Mouse (Mus musculus) lung, adult 2 months (tissue): ENCODE measurements around the gene Fastk. TPM values are rescaled to one million over a fixed set of nuclear protein-coding genes. Genes with fewer than 3 reads are reported as not detected.

ENCODE experiments used
- DNase-seq: peaks from one replicate; pipeline ENCODE4 v3.0.0; 2022
- H3K4me1 ChIP-seq: fragments of 200-500 bp; 2 replicates; pipeline ENCODE4 v1.6.1; 2011; ENCODE audit warnings: low read length; ENCODE audit not compliant: control insufficient read depth, insufficient read depth
- H3K4me3 ChIP-seq: fragments of 200-500 bp; replicated peaks from 2 replicates; pipeline ENCODE3; 2011; ENCODE audit warnings: low read depth, mild to moderate bottlenecking, control low read depth, low read length; ENCODE audit errors: extremely low read depth
- CTCF ChIP-seq: fragments of 200-500 bp; IDR thresholded peaks from 2 replicates; pipeline ENCODE4 v1.5.1; 2011; ENCODE audit warnings: mild to moderate bottlenecking, low read length, control low read depth; ENCODE audit not compliant: insufficient read depth
- POLR2A ChIP-seq: fragments of 200-500 bp; IDR thresholded peaks from 2 replicates; pipeline ENCODE4 v1.6.1; 2011; ENCODE audit warnings: low read depth, mild to moderate bottlenecking, control low read depth, low read length, borderline replicate concordance; ENCODE audit errors: extremely low read depth
- WGBS: fragments of 180-500 bp; shearing (Covaris S2); methylation state at CpG from one replicate; pipeline ENCODE4 v1.1.7; 2018; 5-methylcytosine and 5-hydroxymethylcytosine counted together
- polyA plus RNA-seq: library from polyadenylated mRNA; depleted of rRNA; stranded (reverse); fragments of >200 nt; gene quantifications from 2 replicates; pipeline ENCODE4 v1.2.3, GENCODE M21; 2012

Fastk gene
- polyA plus RNA-seq, 1 experiment: 234 TPM

GRCm38 (mm10) chr5:24453283-24453984 is 8.3 kb upstream of the Fastk start:
- 34% methylated on average over 5 of the region's 5 CpGs for WGBS
- TF ChIP-seq CTCF (no peak), POLR2A (no peak)
- H3K4me1 ChIP-seq: peaks cover 16% of the 10 kb centered on the region
- DNase-seq: no peak
- peak overlapping the region; percentile 94 for H3K4me3 ChIP-seq

- Histone ChIP-seq H3K4me1 (peaks cover 19% of the 10 kb centered on the region), H3K4me3 (peak overlapping the region; percentile 94)
- TF ChIP-seq CTCF: no peak
- no peak for TF ChIP-seq POLR2A
- DNase-seq: peak; percentile 39
- under 1% methylated on average over 29 of the region's 29 CpGs for WGBS
Measured at GRCm38 (mm10) chr5:24452691-24453233, 7.7 kb upstream of the Fastk start.

- WGBS: under 1% methylated on average over 85 of the region's 85 CpGs
- Histone ChIP-seq H3K4me1 (peaks cover 20% of the 10 kb centered on the region), H3K4me3 (peak within 1 kb of the TSS; percentile 94)
- DNase-seq: peak; percentile 48
- TF ChIP-seq CTCF (no peak), POLR2A (no peak)
Measured at GRCm38 (mm10) chr5:24452030-24452690, 7.1 kb upstream of the Fastk start, which contains the start of gene Agap3. Agap3 (plus strand) TSS chr5:24452177.

GRCm38 (mm10) chr5:24451264-24452029 is 6.4 kb upstream of the Fastk start:
- Histone ChIP-seq H3K4me1 (peaks cover 20% of the 10 kb centered on the region), H3K4me3 (peak overlapping the region; percentile 94)
- TF ChIP-seq CTCF (no peak), POLR2A (peak; percentile 90; the same call in 1 of the 2 replicates)
- 4% methylated on average over 45 of the region's 66 CpGs for WGBS
- DNase-seq: peak; percentile 79

DNA sequence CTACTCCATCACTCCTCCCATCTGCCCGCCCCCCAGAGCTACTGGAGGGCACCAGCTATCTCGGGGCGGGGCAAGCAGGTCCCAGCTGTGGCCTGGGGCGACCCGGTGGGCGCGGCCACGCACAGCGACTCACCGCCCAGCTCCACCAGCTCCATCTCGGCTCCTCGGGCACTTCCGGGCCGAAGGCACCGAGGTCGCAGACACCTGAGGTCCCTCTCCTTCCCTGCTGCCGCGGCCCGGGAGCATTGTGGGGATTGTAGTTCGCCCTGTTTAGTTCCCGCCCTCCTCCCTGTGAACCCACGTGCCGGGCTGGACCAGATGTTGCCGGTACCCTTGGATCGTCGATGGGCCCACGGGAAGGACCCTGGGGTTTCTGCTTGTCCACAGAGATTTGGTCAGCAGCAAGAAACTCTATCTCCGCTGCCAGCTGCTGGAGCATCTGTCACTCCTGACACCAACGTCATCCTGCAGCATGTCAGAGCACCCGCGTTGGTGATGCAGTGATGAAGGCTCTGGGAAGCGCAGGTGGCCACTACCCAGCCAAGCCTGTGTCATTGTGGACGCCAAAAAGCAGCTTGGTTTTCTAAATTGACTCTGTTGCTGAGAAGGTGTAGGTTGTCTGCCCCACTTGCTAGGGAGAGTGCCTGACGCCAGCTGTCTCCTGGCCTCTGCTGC is 2.7 kb upstream of the Fastk start, which contains the start of gene Tmub1:
Gene Tmub1, minus strand, starts transcription at position 231 of the 675 bp plus-strand sequence.
- peak within 1 kb of the TSS; percentile 49 for H3K4me3 ChIP-seq
- H3K4me1 ChIP-seq: peaks cover 8% of the 10 kb centered on the region
- TF ChIP-seq POLR2A (0 out of 2 replicates have a peak, but pooled peaks have one; percentile 29), CTCF (no peak)
- peak; percentile 88 for DNase-seq
- 3% methylated on average over 34 of the region's 34 CpGs for WGBS

DNA sequence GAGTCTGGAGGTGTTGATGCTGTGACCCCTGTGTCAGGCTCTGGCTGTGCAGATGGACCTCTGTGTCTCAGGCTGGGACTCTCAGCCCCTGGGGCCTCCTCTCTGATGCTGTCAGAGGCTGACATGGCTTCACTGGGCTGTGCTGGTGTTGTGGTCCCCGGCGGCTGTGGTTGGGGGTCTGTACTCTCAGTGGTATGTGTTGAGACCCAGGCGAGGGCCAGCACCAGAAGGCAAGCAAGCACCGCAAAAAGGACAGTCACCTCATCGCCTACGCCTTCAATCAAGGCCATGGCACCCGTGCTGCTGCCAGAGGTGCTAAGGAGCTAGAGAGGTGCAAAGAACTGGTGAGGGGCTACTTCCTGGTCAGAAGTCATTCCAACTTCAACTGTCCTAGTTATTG is 1.5 kb upstream of the Fastk start:
- DNase-seq: no peak
- Histone ChIP-seq H3K4me1 (peaks cover 8% of the 10 kb centered on the region), H3K4me3 (no peak overlapping the region)
- TF ChIP-seq POLR2A (no peak), CTCF (no peak)
- WGBS: 89% methylated on average over 7 of the region's 7 CpGs

GRCm38 (mm10) chr5:24445428-24446080 is 467 bp upstream of the Fastk start:
- Histone ChIP-seq H3K4me3 (peak overlapping the region; percentile 53), H3K4me1 (peaks cover 8% of the 10 kb centered on the region)
- DNase-seq: no peak
- TF ChIP-seq POLR2A: no peak
- WGBS: 54% methylated on average over 20 of the region's 20 CpGs

DNA sequence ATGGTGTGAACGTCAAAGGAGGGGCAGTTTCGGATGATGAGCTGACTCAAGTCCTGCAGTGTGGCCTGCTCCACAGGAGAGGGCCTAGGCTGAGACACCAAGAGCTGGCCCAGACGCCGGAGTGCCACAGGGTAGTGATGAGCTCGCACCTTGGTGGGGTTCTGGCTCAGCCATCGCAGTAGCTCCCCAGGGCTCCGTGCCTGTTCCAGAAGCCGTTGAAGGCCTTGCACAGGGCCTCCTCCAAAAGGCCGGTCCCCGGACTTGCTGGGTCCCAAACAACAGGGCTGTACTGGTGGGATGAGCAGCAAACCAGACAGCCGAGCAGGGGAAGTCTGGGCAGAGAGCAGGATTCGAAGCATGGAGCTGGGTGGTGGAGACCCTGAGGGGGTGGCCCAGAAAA is 1.2 kb downstream of the Fastk start:
- TF ChIP-seq POLR2A (no peak), CTCF (no peak)
- H3K4me3 ChIP-seq: no peak overlapping the region

DNA sequence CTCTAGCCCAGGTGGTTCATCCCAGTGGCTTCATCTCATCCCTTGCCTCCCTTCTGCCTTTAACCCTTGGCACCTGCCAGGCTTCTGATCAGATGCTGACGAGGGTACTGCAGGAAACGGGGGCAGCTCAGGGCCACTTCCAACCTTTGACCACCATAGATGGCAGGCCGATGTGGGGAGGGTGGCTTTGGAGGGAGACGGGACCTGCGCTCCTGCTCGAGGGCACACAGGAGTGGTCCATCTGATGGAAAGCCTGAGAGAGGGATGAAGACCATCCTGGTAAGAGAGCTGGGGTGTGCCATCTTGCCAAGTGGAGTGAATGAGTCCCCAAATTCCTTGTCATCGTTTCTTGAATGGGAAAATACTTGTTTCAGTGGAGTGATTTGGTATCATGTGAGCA is 1.9 kb downstream of the Fastk start:
- no peak for DNase-seq
- WGBS: 89% methylated on average over 7 of the region's 7 CpGs
- TF ChIP-seq CTCF: no peak
- TF ChIP-seq POLR2A: no peak
- peaks cover 8% of the 10 kb centered on the region for H3K4me1 ChIP-seq
- no peak overlapping the region for H3K4me3 ChIP-seq

More for the DNA sequence above, 1.2 kb downstream of the Fastk start:
- no peak for DNase-seq
- H3K4me1 ChIP-seq: peaks cover 8% of the 10 kb centered on the region
- WGBS: 83% methylated on average over 12 of the region's 12 CpGs
